Mouse (Mus musculus): ENCODE measurements at regions not wholly inside any gene's neighbourhood (a gene's known extent, or its start where the extent isn't known, plus 50 kb on each side); places are given as distances from the start of the nearest gene placed in this dataset.

- no peak for TF ChIP-seq POLR2A (IDR thresholded peaks at IDR 0.05; ENCODE audit: borderline replicate concordance, insufficient read depth, low read length)
- TF ChIP-seq CTCF (IDR thresholded peaks at IDR 0.05; ENCODE audit: borderline replicate concordance, insufficient read depth, low read depth, low read length): no peak
Observed at GRCm38 (mm10) chr15:56100133-56100735, 1377.2 kb downstream of the Slc22a22 start.
